Mouse (Mus musculus): ENCODE measurements around the gene Oxld1.

The Oxld1 gene

DNA sequence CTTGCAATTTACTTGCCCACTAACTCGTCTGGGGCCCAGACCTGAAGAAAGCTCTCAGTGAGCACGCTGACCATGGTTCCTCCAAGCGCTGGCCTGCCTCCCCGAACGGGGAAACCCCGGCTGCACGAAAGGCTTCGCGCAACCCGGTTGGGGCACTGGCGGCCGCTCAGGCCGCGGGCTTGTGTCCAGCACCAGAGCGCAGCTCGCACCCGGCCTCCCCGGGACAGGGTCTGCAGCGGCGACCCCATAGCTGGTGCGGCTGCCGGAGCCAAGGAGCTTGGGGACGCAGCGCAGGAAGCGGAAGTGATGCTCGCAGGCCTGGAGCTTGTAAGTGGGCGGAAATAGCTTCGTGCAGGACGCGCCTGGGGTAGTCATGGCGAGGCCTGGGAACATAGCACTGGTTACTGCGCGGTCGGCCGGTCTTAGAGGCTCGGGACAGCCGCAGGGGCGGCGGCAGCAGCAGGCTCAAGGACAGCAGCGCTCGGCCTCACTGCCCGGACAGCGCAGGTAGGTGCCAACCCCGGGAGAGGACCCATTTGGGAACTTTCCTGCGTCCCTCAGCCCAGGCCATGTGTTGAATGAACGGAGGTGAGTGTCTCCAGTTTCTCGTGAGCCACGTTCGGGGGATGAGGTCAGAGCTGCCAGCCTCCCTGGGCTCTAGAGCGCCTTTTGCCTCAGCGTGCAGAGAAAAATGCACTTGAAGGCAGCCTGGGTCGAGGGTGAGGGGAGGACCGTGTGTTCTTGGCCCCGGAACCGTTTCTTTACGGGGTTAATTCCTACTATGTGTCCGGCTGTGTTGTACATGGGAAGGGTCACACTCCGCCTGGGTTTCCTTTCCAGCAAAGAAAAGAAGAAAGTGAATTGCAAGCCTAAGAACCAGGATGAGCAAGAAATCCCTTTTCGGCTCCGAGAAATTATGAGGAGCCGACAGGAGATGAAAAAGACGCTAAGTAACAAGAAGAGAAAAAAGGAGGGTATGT lies at the start of gene Oxld1, which contains the start of gene Ccdc137:
Gene Oxld1, minus strand, starts transcription at position 297 of the 980 bp plus-strand sequence.
Gene Ccdc137, plus strand, starts transcription at position 344 of the 980 bp plus-strand sequence.
- in situ Hi-C loops (cut with MboI; ENCODE audit: unreplicated experiment in 2 of 2) = no loop called here

DNA sequence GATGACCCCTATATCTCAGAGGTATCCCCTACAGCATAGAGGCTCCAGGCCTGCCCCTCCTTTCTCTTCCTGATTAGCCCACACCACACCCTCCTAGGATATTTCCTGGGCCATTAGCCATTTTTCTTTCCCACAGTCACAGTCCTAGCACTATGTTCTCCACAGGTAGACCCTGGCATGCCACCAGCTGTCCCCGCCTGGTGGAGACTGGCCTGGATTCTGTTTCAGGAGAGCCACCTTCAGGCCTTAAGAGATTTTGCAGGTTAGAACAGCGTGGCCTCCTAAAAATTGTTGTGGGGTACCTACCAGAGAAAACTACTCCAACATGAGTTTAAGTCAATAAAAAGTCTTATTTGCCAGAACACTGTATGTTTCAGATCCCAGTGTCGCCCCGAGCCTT lies 49.0 kb upstream of the Oxld1 start:
- in situ Hi-C loops (cut with MboI; ENCODE audit: unreplicated experiment in 2 of 2) = loop anchor here in 1 of 2 experiments (10.0 kb wide), 1 partner anchor 208 kb away; the partner anchor contains the start of genes Cenpx and Lrrc45

DNA sequence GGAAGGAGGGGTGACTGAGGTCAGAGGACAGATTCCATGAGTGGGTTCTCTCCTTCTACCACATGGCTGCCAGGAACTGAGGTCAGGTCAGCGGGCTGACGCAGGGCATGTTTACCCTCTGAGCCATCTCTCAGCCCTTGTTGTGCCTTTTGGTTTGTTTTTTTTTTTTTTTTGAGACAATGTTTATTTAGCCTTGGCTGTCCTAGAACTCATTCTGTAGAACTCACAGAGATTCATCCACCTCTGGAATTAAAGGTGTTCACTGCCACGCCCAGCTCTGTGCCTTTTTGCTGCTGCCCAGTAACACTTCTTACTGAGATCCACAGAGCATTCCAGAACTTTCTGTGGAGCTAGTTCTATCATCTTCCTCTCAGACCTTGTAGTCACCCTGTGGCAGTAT lies 47.8 kb upstream of the Oxld1 start:
- in situ Hi-C loops (cut with MboI; ENCODE audit: unreplicated experiment in 2 of 2) = loop anchor here in 1 of 2 experiments (10.0 kb wide), 1 partner anchor 209 kb away; the partner anchor contains the start of genes Cenpx and Lrrc45

DNA sequence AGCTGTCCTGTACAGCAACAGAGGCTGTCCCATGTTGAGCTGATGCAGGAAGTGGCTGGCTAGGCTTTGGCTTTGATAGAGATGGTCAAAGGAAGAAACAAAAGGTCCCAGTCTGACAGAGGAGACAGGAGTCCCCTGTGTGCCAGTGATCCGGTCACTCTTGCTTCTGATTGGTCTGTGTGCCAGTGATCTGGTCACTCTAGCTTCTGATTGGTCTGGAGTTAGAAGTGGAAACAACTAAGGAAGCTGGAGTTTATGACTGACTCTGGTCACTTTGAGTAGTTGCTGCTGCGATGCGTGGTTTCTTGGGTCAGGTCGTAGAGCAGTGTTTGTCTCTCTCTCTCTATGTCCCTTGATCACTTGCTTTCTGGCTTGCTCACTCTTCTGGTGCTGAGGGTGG lies 43.8 kb upstream of the Oxld1 start:
- in situ Hi-C loops (cut with MboI; ENCODE audit: unreplicated experiment in 2 of 2) = loop anchor here in 1 of 2 experiments (10.0 kb wide), 1 partner anchor 213 kb away; the partner anchor contains the start of genes Cenpx and Lrrc45

DNA sequence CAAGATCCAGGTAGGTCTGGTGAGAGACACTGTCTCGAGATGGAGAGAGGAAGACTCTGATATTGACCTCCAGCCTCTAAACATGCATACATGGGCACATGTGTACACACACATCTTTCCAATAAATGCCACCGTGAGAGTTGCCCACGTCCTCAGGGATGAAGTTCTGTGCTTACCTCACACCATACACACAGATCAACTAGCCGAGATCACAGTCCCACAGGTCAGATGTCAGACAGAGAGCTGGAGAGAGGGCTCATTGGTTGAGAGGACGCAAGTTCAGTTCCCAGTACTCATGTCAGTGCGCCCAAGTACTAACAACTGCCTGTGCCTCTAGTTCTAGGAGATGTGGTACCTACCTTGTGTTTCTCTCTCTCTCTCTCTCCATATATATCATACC lies 43.1 kb upstream of the Oxld1 start:
- in situ Hi-C loops (cut with MboI; ENCODE audit: unreplicated experiment in 2 of 2) = loop anchor here in 1 of 2 experiments (10.0 kb wide), 1 partner anchor 214 kb away; the partner anchor contains the start of genes Cenpx and Lrrc45

- in situ Hi-C loops (cut with MboI; ENCODE audit: unreplicated experiment in 2 of 2) = loop anchor here in 1 of 2 experiments (10.0 kb wide), 1 partner anchor 214 kb away; the partner anchor contains the start of genes Cenpx and Lrrc45
These were observed 42.5 kb upstream of the Oxld1 start for GRCm38 (mm10) chr11:120500357-120500756.

DNA sequence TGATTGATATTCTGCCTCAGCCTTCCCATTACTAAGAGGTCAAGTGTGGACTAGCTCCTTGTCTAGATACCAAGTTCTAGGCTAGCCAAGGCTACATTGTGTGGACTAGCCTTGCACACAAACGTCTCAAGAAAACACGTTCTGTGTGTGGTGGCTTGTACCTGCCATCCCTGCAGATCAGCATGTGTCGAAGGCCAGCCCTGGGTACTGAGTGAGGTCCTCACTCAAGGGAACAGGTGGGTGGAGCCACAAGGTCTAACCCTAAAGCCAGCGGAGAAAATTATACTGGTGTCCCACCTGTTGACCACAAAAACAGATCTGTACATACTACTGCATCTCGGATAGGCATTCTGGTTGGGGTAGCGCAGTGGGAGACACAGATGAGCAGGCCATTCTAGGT lies 42.0 kb upstream of the Oxld1 start:
- in situ Hi-C loops (cut with MboI; ENCODE audit: unreplicated experiment in 2 of 2) = loop anchor here in 1 of 2 experiments (10.0 kb wide), 1 partner anchor 215 kb away; the partner anchor contains the start of genes Cenpx and Lrrc45

DNA sequence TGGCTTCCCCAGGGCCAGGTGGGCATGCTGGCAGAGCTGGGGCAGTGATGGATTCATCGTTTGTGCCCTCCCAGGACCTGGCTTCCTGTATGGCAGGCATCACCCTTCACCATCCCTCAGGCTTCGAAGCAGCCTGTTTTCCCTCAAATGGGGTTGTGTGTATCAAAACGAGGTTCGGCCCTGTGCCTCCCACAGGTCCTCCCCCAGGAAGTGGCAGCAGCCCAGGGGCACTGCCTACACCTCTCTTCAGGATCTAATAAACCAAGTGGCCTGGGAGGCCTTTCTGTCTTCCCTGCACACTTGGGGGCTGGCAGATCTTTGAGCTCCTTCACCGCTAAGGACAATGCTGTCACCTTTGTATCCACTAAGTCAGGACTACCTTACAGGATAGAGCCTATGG lies 41.0 kb upstream of the Oxld1 start:
- in situ Hi-C loops (cut with MboI; ENCODE audit: unreplicated experiment in 2 of 2) = no loop called here

DNA sequence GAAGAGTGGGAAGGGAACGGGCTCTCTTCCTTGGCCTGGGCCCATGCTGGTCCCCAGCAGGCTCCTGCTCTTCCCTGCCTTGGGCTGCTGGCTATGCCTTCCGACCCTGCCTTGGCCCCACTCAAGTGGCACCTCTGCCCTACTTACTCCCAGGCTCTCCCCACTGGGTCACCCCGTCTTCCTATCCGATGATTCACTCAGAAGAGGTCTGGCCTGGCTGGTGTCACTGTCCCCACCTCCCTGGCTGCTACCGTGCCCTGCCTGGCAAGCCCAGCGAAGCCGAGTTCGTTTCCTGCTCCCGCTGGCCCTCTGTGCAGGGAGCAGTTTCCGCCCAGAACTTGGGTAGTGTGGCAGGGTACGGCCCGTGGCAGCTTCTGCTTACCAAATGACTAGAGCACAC lies 40.4 kb upstream of the Oxld1 start:
- in situ Hi-C loops (cut with MboI; ENCODE audit: unreplicated experiment in 2 of 2) = no loop called here

DNA sequence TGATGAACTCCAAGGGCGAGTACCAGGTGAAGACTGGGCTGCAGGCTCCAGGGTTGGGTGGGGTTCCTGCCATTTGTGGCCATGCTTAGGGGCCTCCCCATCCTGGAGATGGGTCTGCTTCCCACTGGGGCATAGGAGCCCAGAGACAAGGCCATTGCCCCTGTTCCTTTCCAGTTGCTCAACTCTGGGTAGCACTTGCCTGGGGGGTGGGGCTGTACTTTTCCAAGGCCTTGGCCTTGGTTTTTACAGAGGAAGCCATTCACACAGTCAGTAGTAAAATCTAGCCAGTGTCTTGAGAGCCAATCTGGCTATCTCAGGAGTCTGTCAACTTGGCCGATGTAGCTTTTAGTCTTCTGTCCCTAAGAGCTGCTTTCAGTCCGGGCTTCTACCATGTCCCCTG lies 39.6 kb upstream of the Oxld1 start:
- in situ Hi-C loops (cut with MboI; ENCODE audit: unreplicated experiment in 2 of 2) = no loop called here

DNA sequence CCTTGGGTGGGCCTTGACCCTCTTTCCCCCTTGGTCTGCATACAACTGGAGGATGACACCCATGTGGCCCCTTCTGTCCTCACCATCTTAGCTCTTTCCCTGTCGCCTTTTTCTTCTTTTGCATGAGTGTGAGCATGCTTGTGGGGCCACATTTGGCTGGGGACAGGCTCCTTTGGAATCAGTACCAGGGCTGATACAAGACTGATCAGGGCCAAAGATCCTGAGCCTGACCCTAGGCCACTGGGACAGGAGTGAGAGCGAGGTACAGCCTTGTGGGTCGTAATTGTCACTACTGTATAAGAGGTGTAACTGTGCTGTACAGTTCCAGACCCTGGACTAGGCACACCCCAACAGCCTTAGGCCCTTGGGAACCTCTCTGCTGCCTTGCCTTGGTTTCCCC lies 36.0 kb upstream of the Oxld1 start:
- in situ Hi-C loops (cut with MboI; ENCODE audit: unreplicated experiment in 2 of 2) = no loop called here

GRCm38 (mm10) chr11:120493351-120493750 lies 35.5 kb upstream of the Oxld1 start:
- in situ Hi-C loops (cut with MboI; ENCODE audit: unreplicated experiment in 2 of 2) = no loop called here

DNA sequence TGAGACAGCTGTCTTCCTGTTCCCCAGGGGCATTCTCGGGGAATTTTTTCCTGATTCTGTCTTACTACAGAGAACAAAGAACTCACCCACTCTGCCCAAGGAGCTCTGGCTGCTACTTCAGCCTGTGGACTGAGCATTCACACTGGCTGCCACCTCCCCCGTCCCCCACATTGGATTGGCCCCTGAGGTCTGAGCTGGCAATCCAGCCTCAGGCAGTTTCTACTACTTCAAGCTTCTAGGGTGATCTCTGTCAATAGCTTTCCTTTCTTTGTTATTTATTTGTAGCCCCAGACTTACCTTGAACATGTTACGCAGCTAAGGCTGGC lies 35.0 kb upstream of the Oxld1 start:
- in situ Hi-C loops (cut with MboI; ENCODE audit: unreplicated experiment in 2 of 2) = no loop called here

DNA sequence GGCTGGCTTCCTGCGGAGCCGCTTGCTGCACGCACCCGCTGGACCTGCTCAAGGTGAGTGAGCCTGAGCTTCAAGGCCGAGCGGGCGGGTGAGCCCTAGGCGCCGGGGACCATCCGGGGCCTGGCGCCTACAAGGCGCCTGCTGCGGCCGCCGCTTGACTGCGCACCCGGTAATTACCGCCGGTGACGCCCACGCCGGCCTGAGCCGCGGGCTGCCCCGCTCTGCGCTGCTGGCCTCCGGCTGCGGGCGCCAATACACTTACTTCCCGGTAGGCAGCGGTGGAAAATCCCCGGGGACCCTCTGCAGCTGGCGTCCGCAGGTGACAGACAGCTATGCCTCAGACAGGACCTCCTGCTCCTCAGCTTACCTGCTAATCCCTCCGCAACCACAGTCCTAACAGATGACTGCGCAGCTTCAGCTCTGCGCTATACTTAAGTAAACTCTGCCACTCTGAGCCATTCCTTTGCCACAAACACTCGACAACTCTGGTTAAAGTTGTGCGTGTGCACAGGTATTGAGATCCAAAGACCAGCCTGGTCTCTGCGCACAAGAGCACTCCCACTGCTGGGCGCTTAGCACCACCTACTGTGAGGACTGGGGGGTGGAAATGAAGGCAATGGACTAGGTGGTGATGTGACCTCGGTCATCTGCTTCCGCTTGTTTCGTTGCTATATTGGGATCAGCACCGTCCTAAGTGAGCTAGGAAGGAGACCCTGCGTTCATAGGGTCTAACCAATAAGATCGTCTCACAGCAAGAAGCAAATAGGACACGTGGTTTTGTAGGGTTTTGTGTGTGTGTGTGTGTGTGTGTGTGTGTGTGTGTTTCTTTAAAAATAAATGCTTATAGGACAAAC lies 34.4 kb upstream of the Oxld1 start:
- in situ Hi-C loops (cut with MboI; ENCODE audit: unreplicated experiment in 2 of 2) = no loop called here

GRCm38 (mm10) chr11:120491317-120492023 lies 33.6 kb upstream of the Oxld1 start, which contains the start of gene Slc25a10:
Gene Slc25a10 (plus strand): TSS chr11:120491840.
- in situ Hi-C loops (cut with MboI; ENCODE audit: unreplicated experiment in 2 of 2) = no loop called here

DNA sequence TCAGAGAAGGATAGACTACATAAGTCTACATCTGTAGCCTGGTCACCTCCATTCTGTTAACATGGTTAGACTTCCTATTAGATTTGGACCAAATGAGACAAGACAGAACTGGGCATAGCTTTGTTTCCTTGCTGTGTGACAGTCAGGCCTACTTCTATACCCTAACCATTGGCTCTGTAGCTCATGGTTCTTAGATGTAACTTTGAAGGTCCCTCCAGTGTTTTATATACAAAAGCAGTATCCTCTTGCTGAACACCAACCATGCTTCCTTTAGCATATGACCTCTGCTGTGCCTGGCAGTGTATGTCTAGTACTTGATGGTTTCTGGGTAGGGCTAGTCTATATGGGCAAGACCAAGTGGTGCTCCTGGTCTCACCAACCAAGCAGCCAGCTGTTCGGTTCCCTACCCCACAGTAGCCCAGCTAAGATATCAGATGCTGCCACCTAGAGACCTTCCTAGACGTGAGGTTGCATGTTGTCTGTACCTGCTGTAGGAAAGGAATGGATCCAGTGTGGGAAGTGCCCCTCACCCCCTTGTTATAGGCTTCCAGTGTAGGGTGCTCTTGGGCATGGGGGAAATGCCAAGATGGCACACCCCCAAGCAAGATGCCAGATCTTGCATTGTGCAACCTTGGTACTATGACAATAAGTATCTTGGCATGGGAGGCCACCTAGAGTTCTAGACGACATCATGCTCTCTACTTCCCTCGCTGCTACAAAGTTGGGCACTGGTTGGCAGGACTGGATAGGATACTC lies 32.6 kb upstream of the Oxld1 start:
- in situ Hi-C loops (cut with MboI; ENCODE audit: unreplicated experiment in 2 of 2) = no loop called here

DNA sequence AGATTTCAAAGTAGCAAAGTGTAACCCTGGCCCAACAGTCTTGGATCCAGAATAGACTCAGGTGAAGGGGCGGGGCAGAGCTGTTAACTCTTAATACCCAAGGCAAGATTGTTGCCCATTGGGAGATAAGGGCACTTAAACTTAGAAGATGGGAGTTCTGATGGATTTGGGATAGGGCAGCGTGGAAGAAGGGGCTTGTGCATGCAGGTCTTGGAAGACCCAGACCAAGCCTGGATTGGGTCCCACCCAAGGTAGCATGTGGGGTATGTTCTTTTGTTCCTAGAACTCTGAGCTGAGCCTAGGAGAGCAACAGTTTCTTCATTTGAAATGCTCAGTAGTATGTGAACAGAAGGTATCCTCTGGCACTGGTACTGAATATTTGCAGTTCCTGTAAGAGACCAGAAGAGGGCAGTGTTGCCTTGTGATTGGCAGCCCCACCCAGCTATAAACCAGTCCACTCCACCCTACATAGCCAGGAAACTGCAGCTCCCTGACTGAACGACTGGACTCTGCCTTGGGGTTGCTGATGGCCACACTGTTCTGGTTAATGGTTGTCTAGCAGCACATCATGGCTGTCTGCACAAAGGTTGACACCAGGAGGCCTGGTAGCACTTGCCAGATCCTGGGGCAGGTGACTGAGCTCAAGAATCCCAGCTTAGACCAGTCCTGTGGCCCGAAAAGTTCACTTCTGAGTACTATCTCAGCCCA lies 31.3 kb upstream of the Oxld1 start:
- in situ Hi-C loops (cut with MboI; ENCODE audit: unreplicated experiment in 2 of 2) = loop anchor here (5.0 to 10.0 kb wide), 3 partner anchors 88 to 286 kb away; partner anchors contain the start of genes Cenpx (in 1 of the 2) and Lrrc45 (in 1 of the 2)

GRCm38 (mm10) chr11:120488516-120488915 lies 30.6 kb upstream of the Oxld1 start:
- in situ Hi-C loops (cut with MboI; ENCODE audit: unreplicated experiment in 2 of 2) = loop anchor here (5.0 to 10.0 kb wide), 3 partner anchors 89 to 286 kb away; partner anchors contain the start of genes Cenpx (in 1 of the 2) and Lrrc45 (in 1 of the 2)
